Mouse (Mus musculus) kidney, postnatal 25 days (tissue): ENCODE results near the gene Rgcc.
A peak's percentile ranks its signal among the peaks of the same experiment; 100 is the strongest.

Experiments used
- DNase-seq, 2 experiments: peaks; one replicate each; pipeline ENCODE4 v3.0.0; 2021; ENCODE audit warnings: mixed read lengths in 2 of 2

Gene Rgcc

DNA sequence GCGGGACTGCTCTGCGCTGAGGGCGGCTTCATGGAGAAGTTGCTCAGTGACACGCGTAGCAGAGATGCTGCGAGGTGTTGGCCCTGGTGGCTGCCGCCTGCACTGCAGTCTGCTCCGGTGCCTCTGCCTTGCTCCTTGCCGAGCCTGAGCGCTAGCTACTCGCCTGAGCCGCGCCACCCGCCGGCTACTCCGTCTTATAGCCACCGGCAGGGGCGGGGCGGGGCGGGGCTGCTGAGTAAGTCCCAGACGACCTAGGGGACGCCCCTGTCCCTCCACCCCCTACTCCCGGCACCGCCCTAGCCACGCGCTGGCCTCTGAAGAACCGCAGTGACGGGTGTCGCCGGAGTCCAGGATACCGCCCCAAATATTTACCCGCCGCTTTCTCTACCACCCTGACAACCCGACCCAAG, at the start of gene Rgcc:
Rgcc (minus strand) TSS at position 180 of the 410 bp plus-strand sequence.
- DNase-seq = peak; percentile 95 to 96

DNA sequence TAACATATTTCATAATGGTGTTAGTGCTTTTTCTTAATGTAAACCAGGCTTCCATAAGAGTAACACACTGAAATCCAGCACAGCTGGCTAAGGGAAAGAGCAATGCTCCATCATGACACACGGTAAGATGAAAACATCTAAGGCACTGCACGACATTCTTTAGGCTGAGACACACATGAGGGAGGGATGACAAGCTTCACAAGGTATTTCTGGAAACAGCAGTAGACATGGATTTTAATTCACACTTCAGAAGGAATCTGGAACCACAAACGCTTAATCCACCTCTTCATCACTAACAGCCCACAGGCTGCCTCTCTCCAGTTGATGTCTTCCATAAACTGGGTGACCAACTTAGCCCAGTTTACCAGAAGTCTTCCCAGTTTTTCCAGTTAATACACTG, 44.9 kb upstream of the Rgcc start:
- no peak for DNase-seq

DNA sequence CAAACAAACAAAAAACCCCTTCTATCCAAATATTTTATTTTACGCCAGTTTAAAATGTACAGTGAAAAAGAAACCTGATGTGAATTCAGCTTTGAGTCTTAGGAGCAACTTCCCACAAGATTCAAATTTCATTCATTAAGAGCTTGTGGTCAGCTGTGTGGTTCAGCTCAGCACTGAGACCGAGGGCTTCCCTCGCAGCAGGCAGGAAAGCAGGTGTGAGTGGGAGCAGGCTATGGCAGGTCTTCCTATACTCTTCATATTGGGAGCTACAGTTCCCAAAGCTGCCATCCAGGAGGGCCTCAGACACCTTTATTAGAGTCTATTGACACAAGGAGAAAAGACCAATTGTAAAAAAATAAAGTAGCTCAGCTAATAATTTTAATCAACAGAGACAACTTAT, 34.2 kb upstream of the Rgcc start:
- no peak for DNase-seq

DNA sequence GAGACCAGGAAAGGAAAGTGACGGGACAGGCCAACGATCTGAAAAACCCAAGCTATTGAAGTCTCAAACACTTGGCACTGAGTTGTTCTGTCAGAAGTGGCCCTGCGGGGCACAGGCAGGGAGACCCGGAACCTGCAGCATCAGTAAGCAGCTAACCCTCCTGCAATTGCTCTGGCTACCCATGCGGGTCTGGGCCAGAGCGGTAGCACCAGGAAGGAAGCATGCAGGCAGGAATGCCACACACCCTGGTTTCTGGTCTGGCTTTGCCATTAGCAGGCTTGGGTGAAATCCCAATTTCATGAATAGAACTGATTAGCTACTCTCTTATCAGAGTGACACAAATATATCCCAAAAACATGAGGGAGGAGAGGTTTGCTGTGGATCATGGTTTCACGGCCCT, 30.5 kb upstream of the Rgcc start:
- peak in 1 of 2 experiments; percentile 39 for DNase-seq

DNA sequence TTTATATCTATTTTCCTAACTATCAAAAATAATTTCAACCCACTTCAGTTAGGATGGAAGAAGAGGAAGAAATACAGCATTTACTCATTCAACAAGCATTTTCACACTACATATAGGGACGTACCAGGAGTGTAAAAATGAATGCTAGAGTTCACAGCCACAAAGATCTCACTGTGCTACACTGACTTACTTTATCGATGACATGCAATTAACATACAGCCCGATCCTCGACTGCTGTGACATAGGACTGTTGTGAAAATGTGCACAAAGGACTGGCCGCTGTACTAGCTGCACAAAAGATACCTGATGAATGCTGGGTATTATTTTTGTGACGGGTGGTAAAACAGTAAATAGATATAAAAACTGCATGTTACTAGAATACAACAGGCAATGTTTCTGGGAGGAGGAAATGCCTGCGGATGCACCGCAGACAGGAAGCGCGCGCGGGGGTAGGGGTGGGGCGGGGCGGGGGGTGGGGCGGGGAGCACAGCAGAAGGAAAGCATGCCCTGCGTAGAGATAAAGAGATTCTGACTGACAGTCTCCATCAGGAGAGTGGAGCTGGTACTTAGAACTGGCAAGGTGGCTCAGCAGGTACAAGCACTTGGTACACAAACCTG, 29.6 kb upstream of the Rgcc start:
- DNase-seq = no peak

DNA sequence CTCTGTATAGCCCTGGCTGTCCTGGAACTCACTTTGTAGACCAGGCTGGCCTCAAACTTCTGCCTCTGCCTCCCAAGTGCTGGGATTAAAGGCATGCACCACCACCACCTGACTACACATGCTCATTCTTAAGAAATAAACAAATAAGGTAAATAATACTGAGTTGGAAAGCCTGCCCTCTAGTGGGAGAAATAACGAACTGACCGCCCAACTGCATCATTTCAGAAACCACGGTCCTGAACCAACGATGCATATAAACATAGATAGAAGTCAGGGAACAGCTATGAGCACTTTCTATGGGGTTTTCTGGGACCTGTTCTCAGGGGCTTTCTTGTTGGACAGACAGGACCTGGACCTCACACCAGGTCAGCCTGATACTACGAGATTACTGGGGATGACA, 25.6 kb upstream of the Rgcc start:
- DNase-seq = peak in 1 of 2 experiments; percentile 66

DNA sequence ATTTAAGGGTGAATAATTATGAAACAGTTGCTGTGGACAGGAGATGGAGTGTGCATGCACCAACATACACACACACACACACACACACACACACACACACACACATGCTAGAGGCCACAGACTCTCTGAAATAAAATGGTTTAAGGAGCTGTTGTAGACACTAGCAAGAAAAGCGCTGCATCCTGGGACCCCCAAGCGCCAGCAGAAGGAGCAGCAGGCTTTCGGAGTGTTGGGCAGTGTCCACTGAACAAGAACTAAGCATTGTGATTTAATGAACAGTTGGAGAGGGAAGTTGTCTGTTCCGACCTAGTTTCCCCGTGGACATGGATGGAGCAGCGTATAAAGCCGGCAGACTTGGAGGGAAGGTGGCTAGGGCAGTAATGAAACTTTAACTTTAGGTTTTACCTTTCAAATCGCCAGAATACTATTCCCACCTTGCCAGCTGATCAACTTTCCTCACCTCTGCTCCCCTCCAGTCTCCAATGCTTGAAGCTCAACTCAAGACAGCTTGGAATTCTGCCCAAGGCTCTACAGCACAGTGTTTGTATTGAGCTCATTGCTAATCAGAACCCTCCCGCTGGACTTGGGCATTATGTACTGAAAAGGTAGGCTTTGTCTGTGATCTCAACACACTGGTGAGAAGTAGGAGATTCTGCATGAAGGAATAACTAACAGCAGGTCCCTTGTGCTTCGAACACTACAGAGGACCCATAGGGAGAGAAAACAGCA, 22.8 kb upstream of the Rgcc start:
- DNase-seq = no peak

DNA sequence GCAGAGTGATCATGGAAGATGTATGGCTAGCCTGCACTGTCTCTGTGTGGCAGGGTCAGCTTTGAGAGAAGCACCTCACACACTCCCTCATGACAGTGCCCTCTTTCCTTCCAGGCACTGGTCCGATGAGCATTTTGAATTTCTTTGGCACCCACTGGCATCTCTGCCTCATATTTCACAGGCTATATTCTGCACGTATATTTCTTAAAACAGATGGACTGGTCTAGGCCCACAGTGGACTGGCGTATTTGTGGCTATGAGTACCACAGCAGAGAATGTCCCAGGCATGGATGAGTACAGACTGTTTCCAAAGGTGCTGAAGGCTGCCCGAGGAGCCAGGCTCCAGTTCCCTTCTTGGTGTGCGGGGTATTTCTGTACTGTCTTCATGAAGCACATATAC, 20.4 kb upstream of the Rgcc start:
- no peak for DNase-seq

DNA sequence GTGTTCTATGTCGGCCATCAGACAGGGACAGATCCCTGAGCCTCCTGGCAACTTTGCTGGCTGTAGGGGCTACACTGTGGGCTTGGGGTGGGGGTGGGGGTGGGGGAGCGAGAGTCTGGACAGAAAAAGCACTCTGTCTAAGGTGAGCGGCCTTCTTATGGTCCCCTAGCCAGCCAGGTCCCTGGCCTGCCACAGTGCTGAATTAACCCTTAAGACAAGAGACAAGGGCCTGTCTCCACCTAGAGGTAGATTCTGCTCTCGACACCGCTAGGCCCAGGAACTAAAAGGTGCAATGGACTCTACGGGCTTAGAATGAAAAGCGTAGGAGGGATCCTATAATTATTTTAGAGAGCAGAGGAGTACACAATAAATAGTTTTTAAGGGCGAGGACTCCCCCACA, 19.7 kb upstream of the Rgcc start:
- DNase-seq = peak; percentile 45 to 48

DNA sequence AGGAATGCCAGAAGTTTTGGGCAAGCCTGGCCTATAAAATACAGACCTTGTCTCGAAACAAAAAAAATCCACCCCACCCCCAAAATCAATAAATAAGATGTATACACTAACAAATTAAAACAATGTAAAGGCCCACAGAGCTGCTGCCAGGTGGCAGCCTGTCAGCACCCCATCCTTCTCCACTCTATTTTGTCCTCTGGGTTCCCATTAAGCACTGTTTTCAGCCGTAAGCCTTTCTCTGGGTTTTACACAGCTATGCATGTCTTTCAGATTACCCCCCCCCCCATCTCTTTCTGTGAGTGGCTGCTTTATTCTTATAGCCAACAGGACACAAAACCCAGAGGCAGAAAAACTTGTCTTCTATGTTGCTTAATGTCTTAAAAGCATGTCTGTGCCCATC, 16.2 kb upstream of the Rgcc start:
- no peak for DNase-seq

DNA sequence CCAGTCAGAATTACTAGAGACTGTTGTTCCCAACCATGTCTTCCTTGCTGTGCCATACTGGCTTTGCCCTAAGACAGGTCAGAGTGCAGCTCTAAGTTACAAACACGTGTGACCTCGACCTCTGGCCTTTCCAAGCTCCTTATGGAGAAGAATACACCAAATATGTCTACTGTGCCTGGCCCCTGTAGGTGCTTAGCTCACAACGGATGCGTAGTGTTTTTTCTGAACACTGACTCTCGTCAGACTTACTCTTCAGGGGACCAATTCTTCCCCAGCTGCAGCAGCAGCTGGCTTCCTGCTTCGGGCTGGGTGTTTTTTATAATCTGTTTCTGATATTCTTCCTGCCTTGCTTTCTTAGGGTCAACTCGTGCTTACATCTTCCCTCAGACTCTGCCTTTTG, 14.4 kb upstream of the Rgcc start:
- DNase-seq = no peak

DNA sequence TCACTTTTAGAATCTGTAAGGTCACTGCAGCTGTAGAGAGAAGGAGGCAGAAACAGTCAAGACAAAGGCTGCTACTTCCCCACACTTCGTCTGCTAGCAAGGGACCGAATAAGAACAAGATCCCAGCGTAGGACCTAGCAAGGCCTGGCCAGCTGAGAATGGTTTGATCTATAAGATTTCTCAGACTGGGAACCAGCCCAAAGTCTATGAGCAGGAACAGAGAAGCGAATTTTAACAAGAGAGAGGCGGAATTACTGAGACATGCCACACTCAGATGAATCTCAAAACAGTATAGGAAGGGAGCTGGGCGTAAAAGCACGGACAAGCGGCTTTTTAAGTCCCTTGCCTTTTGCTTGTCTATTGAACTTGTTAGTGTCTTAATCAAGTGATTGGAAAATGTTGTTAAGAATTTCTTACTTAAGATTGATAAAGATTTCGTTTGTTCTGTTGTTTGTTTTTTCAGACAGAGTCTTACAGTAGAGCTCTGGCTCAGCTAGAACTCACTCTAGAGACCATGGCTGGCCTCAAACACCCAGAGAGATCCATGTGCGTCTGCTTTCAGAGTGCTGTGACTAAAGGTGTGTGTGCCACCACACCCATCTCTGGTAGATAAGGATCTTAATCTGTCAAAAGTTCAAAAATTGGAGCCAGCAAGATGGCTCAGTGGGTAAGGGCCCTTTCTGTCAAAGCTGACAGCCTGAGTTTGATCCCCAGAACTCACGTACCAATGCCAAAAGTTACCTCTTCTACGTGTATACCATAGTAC, 13.0 kb upstream of the Rgcc start:
- DNase-seq = no peak

DNA sequence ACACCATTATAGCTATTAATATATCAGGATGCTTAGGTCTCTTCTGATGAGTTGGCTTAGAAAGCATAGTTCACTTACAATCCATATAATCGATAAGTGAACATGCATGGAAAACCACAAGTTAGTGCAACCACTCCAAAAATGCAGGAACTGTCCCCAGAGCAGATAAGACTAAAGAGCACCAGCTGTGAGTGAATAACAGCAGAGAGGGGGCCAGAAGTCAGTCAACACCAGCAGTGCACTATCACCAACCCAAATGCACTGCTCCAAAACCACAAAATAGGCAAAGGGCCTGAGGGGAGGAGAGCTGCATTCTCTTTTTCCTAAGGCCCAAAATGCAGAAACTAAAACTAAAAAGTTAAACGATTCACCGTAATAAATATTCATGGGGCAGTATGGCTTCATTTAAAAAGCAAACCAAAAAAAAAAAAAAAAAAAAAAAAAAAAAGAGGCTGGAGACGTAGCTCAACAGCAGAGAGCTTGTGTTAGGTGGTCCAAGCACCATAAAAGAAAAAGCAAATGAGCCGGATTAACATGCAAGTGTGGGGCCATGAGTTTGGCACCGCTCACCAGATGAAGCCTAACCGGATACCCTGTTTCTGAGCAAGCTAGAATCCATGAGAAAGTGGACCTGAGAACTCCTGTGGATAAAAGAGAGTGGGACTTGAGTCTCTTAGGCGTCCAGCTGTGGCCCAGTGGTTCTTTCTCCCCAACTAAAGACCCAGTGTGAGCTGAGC, 12.2 kb upstream of the Rgcc start:
- no peak for DNase-seq

DNA sequence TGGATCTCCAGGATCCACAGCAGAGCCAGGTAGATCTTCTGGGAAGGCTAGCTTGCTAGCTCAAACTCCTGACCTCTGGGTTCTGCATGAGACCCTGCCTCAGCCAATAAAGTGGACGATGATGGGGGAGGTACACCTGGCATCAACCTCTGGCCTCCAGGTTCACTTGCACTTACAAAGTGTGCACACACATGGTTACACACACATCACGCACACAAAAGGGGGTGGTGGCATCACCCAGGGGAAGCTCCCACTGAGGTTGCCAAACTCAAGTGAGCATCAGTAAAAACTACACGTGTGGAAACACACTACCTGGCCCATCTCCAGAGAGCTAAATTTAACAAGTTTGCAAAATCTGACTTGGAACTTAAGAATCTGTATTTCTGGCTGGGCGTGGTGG, 11.3 kb upstream of the Rgcc start:
- no peak for DNase-seq

DNA sequence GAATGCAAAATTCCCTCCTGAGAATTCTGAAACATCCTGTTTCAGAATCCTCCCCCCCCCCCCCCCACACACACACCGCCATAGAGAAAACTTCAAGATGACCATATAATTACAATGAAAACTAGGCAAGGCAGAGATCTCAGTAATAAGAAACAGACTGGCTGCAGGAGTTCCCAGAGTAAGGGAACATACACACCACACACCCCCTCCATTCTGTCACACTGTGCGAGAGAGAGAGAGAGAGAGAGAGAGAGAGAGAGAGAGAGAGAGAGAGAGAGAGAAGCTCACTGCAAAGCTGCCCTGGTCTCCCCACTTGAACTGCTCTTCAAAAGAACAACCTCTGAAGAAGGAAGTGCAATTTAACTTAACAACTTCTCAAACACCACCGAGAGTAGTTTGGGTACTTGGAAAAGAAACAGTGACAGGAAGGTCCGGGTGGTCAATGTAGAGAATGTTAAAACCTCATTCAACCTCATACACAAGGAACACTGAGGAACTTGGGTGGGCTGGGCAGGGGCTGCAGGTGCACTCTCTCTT, 10.5 kb upstream of the Rgcc start:
- DNase-seq = no peak

DNA sequence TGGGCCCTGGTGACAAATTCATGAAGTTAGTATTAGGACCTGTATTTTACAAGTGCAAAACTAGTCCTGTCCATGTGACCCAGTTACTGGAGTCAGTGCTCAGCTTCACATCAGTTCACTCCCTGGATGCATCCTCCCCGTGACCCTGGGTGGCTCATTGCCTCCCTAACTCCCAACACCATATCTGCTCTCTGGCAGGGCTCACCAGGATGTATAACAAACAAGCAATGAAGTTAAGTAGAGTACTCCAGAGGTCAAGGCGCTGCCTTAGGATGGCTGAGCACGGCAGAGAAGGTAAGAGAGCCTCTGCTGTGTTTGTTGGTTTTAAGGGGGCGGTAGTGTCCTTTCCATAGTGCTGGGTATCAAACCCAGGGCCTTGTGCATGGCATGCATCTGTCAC, 7.7 kb upstream of the Rgcc start:
- DNase-seq = no peak

DNA sequence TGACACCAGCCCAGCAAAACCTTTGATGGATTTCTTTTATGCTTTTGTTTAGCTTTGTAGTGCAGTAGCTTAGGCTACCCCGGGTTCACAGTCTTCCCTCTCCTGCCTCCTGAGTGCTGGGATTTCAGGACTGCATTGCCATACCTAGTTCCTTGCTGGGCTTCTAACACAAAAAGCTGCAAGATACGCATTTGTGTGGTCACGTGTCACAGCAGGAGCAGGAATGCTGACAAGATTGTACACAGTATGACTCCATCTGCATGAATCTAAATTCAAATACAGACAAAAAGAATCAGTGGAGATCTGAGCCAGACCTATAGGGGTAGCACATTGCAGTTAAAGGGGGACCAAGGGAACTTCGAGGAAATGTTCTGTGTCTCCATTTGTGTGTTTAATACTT, 6.9 kb upstream of the Rgcc start:
- no peak for DNase-seq

DNA sequence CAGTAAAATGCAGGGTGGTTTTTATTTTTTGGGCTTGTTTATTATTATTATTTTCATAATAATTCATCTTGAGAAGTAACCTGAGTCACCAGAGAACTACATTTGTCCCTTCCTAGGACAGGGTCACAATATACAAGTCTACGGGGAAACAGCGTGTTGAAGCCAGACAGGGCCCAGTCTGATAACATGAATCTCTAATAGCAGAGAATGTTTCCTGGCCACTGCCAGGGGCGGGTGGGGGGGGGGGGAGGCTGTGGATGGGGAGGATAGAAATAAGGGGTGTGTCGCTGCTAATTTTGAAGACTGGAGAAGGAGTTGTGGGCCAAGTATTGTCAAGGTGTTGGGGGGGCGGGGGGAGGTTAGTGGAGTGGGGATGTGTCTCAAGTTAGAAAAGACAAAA, 6.5 kb upstream of the Rgcc start:
- no peak for DNase-seq

DNA sequence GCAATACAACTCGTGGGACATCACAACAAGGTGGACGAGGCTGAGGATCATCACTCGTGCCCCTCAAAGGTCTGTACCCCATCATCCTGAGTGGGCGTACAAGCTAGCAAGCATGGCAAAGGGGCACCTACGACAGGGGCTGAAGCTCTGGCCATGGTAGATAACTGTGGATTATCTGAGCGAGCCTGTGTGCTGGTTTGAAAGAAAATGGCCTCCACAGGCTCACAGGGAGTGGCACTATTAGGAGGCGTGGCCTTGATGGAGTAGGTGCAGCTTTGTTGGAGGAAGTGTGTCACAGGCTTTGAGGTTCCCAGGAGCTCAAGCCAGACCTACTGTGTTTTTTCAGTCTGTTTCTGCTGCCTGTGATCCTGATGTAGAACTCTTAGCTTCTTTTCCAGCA, 5.7 kb upstream of the Rgcc start:
- DNase-seq = no peak

DNA sequence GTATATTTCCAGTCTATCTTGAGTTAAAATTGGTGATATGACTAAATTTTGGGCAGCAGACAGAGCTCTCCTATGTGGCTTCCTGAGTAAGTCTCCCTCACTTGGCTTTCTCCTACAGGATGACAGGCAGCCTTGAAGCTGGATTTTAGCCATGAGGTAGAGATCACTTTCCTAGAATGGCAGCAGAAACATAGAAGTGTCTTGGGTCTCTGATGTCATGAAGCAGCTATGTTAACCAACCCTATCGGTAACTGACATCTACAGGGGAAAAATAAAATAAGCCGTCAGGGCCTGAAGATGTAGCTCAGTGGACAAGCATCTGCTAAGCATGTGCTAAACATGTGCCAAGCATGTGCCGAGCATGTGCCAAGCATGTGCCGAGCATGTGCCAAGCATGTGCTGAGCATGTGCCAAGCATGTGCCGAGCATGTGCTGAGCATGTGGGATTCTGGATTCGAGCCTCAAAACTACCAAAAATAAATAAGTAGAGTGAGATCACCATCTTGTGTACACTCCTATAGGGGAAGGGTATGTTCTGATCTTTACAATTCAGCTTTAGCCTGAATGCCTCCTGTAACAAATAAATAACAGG, 3.5 kb upstream of the Rgcc start:
- DNase-seq = no peak

DNA sequence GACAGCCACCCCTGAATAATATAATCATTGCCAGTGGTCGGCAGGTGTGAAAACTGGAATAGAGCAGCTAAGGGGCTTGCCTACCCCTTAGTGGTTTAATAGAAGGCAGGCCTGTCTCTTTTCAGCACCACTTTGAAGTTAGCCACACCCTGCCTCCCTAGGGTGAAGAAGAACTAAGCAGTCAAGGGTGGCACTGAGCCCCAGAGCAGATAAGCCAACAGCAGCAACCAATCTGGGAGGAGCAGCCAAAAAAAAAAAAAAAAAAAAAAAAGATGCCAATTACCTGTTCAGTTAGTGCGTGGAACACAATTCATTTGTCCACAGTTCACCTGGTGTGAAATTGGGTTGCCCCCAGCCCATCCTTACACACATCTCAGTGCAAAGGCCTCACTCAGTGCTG, 1.7 kb upstream of the Rgcc start:
- DNase-seq = no peak

DNA sequence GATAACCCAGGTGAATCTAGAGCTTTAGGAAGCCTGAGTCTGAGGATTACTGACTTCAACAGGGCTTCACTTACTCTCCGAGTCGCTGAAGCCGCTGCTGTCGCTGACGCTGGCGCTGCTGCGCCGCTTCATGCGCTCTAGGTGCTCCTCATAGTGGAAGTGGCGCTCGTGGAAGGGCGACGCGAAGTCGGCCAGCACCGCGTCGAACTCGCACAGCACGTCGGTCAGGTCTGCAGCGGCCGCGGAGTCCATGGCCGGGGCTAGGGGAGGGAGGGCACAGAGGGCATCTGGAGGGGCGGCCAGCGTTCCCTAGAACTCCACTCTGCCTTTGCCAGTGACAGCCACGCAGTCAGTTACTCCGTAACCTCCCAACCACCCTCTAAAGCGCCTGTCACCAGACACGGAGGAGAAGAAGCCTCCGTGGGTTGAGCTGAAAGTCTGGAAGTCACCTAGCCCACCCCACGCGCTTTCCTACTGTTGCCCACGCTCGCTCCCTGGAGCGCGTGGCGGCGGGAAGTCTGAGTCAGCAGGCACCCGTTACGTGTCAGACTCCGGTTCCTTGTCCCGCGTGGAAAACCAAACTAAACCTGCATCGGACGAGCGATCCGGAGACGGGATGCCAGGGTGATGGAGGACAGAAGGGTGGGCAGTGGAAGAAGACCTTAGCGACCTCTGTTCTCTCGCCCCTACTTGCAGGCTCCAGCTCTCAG, 649 bp downstream of the Rgcc start:
- DNase-seq = peak in 1 of 2 experiments; percentile 45
